Mouse (Mus musculus): ENCODE data around the gene Arfip2. TPM values are rescaled to one million over a fixed set of nuclear protein-coding genes. Genes with fewer than 3 reads are reported as not detected.

The Arfip2 gene
- polyA plus RNA-seq, 1 experiment, result 122 TPM

DNA sequence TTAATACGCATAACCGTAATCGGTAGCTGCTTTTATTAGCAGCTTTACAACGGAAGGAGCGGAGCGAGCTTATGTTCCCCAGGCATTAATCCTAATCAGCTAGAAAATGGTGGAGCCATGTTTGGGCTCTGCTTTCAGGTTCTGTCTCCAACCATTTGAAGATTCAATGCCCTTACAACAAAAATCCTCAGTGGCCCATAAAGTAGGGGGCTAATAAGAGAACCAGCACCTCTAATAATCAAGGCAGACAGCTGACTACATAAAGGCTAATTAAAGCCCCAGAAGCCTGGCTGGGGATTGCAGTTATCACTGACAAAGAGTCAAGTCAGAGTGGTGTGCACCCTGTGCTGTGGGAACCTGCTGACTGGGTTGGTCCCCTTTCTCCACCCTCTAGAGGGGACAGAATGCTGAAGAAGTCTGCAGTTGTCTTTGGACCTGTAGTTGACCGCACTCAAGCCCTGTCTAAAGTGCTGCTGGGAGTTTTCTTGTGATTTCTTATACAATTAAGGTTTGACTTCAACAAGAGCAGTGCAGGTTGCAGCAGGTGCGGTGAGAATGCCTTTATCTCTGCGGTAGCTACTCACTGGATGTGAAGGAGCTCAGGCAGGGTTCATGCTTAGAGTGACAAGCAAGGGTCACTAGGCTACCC, 5.8 kb downstream of the Arfip2 start:
- Histone ChIP-seq H3K4me3 (ENCODE audit: insufficient read depth, low read length) (no peak overlapping the region), H3K27ac (ENCODE audit: insufficient read depth, low read length) (no peak overlapping the region), H3K4me1 (ENCODE audit: control insufficient read depth, insufficient read depth, low read length) (peaks cover 5% of the 10 kb centered on the region)
- TF ChIP-seq CTCF (IDR thresholded peaks at IDR 0.05; ENCODE audit: extremely low read depth, insufficient read depth, low read length) (no peak), POLR2A (IDR thresholded peaks at IDR 0.05; ENCODE audit: extremely low read depth, insufficient read depth, low read length) (no peak)

GRCm38 (mm10) chr7:105633801-105634135, 6.4 kb downstream of the Arfip2 start:
- Histone ChIP-seq H3K4me3 (ENCODE audit: insufficient read depth, low read length) (peak overlapping the region; percentile 96), H3K27ac (ENCODE audit: insufficient read depth, low read length) (0 out of 2 replicates have a peak overlapping the region, but pooled peaks have one; percentile 1), H3K4me1 (ENCODE audit: control insufficient read depth, insufficient read depth, low read length) (peaks cover 5% of the 10 kb centered on the region; the same call in 1 of the 2 replicates)
- TF ChIP-seq CTCF (IDR thresholded peaks at IDR 0.05; ENCODE audit: extremely low read depth, insufficient read depth, low read length) (no peak), POLR2A (IDR thresholded peaks at IDR 0.05; ENCODE audit: extremely low read depth, insufficient read depth, low read length) (no peak)

- Histone ChIP-seq H3K4me1 (ENCODE audit: control insufficient read depth, insufficient read depth, low read length) (peaks cover 7% of the 10 kb centered on the region; the same call in 1 of the 2 replicates), H3K27ac (ENCODE audit: insufficient read depth, low read length) (peak within 1 kb of the TSS; percentile 97), H3K4me3 (ENCODE audit: insufficient read depth, low read length) (peak within 1 kb of the TSS; percentile 96)
- TF ChIP-seq POLR2A (IDR thresholded peaks at IDR 0.05; ENCODE audit: extremely low read depth, insufficient read depth, low read length) (0 out of 2 replicates have a peak, but pooled peaks have one; percentile 3), CTCF (IDR thresholded peaks at IDR 0.05; ENCODE audit: extremely low read depth, insufficient read depth, low read length) (no peak)
Observed at GRCm38 (mm10) chr7:105633127-105633800, 7.0 kb downstream of the Arfip2 start, which contains the start of gene Trim3. TSS of gene Trim3 (minus strand) at chr7:105633571.

- TF ChIP-seq CTCF (IDR thresholded peaks at IDR 0.05; ENCODE audit: extremely low read depth, insufficient read depth, low read length) (no peak), POLR2A (IDR thresholded peaks at IDR 0.05; ENCODE audit: extremely low read depth, insufficient read depth, low read length) (no peak)
Observed at GRCm38 (mm10) chr7:105632551-105632972, 7.7 kb downstream of the Arfip2 start.

GRCm38 (mm10) chr7:105628633-105629032, 11.6 kb downstream of the Arfip2 start:
- Histone ChIP-seq H3K4me1 (ENCODE audit: control insufficient read depth, insufficient read depth, low read length) (peaks cover 5% of the 10 kb centered on the region; the same call in 1 of the 2 replicates), H3K4me3 (ENCODE audit: insufficient read depth, low read length) (no peak overlapping the region), H3K27ac (ENCODE audit: insufficient read depth, low read length) (peak overlapping the region; percentile 71)
- TF ChIP-seq CTCF (IDR thresholded peaks at IDR 0.05; ENCODE audit: extremely low read depth, insufficient read depth, low read length) (no peak), POLR2A (IDR thresholded peaks at IDR 0.05; ENCODE audit: extremely low read depth, insufficient read depth, low read length) (peak; percentile 13; the same call in 1 of the 2 replicates)

More at GRCm38 (mm10) chr7:105632551-105632972, 7.7 kb downstream of the Arfip2 start:
- Histone ChIP-seq H3K4me1 (ENCODE audit: control insufficient read depth, insufficient read depth, low read length) (peaks cover 7% of the 10 kb centered on the region; the same call in 1 of the 2 replicates), H3K27ac (ENCODE audit: insufficient read depth, low read length) (no peak overlapping the region), H3K4me3 (ENCODE audit: insufficient read depth, low read length) (peak overlapping the region; percentile 96)

DNA sequence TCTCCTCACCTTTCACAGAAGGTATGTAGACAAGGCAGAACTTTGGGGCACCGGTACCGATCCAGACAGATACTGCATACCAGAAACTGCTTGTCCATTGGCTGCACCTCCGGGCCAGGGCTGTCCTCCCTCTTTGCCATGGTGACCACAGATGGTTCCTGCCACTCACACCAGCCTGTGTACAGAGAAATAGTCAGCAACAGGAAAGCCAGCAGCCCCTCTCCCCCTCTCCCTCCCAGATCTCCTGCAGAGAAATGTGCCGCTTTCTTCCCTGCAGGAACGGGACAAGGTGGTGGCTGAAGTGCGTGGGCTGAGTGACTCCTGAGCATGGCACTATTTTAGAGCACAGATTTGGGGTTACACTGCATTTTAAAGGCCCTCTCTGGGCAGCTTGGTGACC, 14.8 kb downstream of the Arfip2 start:
- H3K27ac ChIP-seq (ENCODE audit: insufficient read depth, low read length), result no peak overlapping the region
- H3K4me1 ChIP-seq (ENCODE audit: control insufficient read depth, insufficient read depth, low read length), result peaks cover 9% of the 10 kb centered on the region; the same call in 1 of the 2 replicates
- no peak for TF ChIP-seq POLR2A (IDR thresholded peaks at IDR 0.05; ENCODE audit: extremely low read depth, insufficient read depth, low read length)
- TF ChIP-seq CTCF (IDR thresholded peaks at IDR 0.05; ENCODE audit: extremely low read depth, insufficient read depth, low read length), result no peak
- H3K4me3 ChIP-seq (ENCODE audit: insufficient read depth, low read length), result no peak overlapping the region

GRCm38 (mm10) chr7:105621646-105622292, 18.4 kb downstream of the Arfip2 start:
- Histone ChIP-seq H3K27ac (ENCODE audit: insufficient read depth, low read length) (peak overlapping the region; percentile 22; the same call in 1 of the 2 replicates), H3K4me3 (ENCODE audit: insufficient read depth, low read length) (no peak overlapping the region), H3K4me1 (ENCODE audit: control insufficient read depth, insufficient read depth, low read length) (peaks cover 3% of the 10 kb centered on the region; the same call in 1 of the 2 replicates)
- TF ChIP-seq CTCF (IDR thresholded peaks at IDR 0.05; ENCODE audit: extremely low read depth, insufficient read depth, low read length) (no peak), POLR2A (IDR thresholded peaks at IDR 0.05; ENCODE audit: extremely low read depth, insufficient read depth, low read length) (no peak)

DNA sequence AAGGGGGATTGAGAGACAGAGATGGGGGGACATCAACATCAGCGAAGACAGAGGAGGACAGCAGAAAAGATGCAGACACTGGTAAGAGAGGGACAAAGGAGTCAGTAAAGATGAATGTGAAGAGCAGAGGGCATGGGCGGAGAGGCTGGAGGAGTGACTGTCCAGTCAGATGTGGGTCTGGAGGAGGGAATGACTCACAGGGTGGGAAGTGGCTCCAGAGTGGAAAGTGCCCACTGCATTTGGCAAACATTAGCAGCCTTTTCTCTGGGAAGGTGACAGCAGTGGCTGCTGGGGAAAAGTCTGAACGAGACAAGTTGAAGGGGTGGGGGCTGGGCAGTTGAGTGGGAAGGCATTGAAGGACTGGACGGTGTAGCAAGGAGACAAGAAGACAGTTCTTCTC, 19.2 kb downstream of the Arfip2 start:
- TF ChIP-seq CTCF (IDR thresholded peaks at IDR 0.05; ENCODE audit: extremely low read depth, insufficient read depth, low read length), result no peak
- TF ChIP-seq POLR2A (IDR thresholded peaks at IDR 0.05; ENCODE audit: extremely low read depth, insufficient read depth, low read length), result no peak
- H3K4me3 ChIP-seq (ENCODE audit: insufficient read depth, low read length), result no peak overlapping the region
- H3K4me1 ChIP-seq (ENCODE audit: control insufficient read depth, insufficient read depth, low read length), result peaks cover 3% of the 10 kb centered on the region; the same call in 1 of the 2 replicates
- no peak overlapping the region for H3K27ac ChIP-seq (ENCODE audit: insufficient read depth, low read length)

DNA sequence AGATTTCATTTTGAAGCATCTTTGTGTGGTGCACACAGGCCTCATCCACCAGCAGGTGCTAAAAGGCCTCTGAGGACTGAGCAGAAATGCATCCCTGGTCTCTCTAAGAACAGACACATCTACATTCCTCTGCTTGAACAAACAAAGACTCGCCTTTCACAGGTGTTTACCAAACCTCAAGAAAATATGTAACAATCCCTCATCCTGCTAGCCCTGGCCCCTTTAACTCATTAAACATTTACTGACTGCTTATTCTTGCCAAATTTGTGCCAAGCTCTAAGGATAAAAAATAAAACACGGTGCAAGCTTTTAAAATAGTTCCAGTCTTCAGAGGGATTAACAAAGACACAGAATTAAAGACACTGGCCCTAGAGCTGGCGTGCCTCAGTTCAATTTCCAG, 20.5 kb downstream of the Arfip2 start:
- no peak overlapping the region for H3K4me3 ChIP-seq (ENCODE audit: insufficient read depth, low read length)
- no peak for TF ChIP-seq POLR2A (IDR thresholded peaks at IDR 0.05; ENCODE audit: extremely low read depth, insufficient read depth, low read length)
- TF ChIP-seq CTCF (IDR thresholded peaks at IDR 0.05; ENCODE audit: extremely low read depth, insufficient read depth, low read length), result no peak

More for the DNA sequence above, 20.5 kb downstream of the Arfip2 start:
- Histone ChIP-seq H3K27ac (ENCODE audit: insufficient read depth, low read length) (no peak overlapping the region), H3K4me1 (ENCODE audit: control insufficient read depth, insufficient read depth, low read length) (peaks cover 3% of the 10 kb centered on the region; the same call in 1 of the 2 replicates)
